Mouse (Mus musculus) 3T3-L1 (cell line): ENCODE measurements around the gene Gimap3.

Experiments used
- DNase-seq: peaks from one replicate; pipeline ENCODE4 v3.0.0-alpha.2; 2015; ENCODE audit warnings: low read depth, low spot score

Gene Gimap3

GRCm38 (mm10) chr6:48770696-48771095, at the start of gene Gimap3:
Gene Gimap3, minus strand, starts transcription at chr6:48770851.
- DNase-seq = no peak

GRCm38 (mm10) chr6:48817815-48818214, 47.2 kb upstream of the Gimap3 start:
- peak; percentile 94 for DNase-seq

- peak; percentile 28 for DNase-seq
These were observed 44.4 kb upstream of the Gimap3 start for GRCm38 (mm10) chr6:48815013-48815412.

- no peak for DNase-seq
These were observed 39.0 kb upstream of the Gimap3 start for GRCm38 (mm10) chr6:48809494-48810219.

- DNase-seq = no peak
These were observed 36.1 kb upstream of the Gimap3 start for GRCm38 (mm10) chr6:48806746-48807145.

GRCm38 (mm10) chr6:48804346-48804745, 33.7 kb upstream of the Gimap3 start:
- DNase-seq = no peak

- no peak for DNase-seq
These were observed 32.9 kb upstream of the Gimap3 start for GRCm38 (mm10) chr6:48803406-48804051.

- no peak for DNase-seq
These were observed 31.2 kb upstream of the Gimap3 start for GRCm38 (mm10) chr6:48801897-48802296.

- DNase-seq = no peak
These were observed 17.2 kb upstream of the Gimap3 start for GRCm38 (mm10) chr6:48787867-48788266.

GRCm38 (mm10) chr6:48785601-48786000, 14.9 kb upstream of the Gimap3 start:
- DNase-seq = no peak

- DNase-seq = peak; percentile 95
These were observed 14.5 kb upstream of the Gimap3 start for GRCm38 (mm10) chr6:48785189-48785588.

- DNase-seq = no peak
These were observed 13.8 kb upstream of the Gimap3 start for GRCm38 (mm10) chr6:48784406-48784805.

- peak; percentile 87 for DNase-seq
These were observed 1.4 kb upstream of the Gimap3 start for GRCm38 (mm10) chr6:48772030-48772429.

GRCm38 (mm10) chr6:48768933-48769332, 1.7 kb downstream of the Gimap3 start:
- no peak for DNase-seq

- DNase-seq = no peak
These were observed 2.3 kb downstream of the Gimap3 start for GRCm38 (mm10) chr6:48768178-48768869.

- DNase-seq = no peak
These were observed 6.2 kb downstream of the Gimap3 start for GRCm38 (mm10) chr6:48764496-48764895.

GRCm38 (mm10) chr6:48763567-48764270, 6.9 kb downstream of the Gimap3 start:
- no peak for DNase-seq

- no peak for DNase-seq
These were observed 23.3 kb downstream of the Gimap3 start for GRCm38 (mm10) chr6:48747091-48747966.

- DNase-seq = peak; percentile 52
These were observed 24.4 kb downstream of the Gimap3 start, which contains the start of gene Gimap5 for GRCm38 (mm10) chr6:48745959-48746889. Gene Gimap5, plus strand, starts transcription at chr6:48746197.

- DNase-seq = no peak
These were observed 25.2 kb downstream of the Gimap3 start for GRCm38 (mm10) chr6:48745490-48745889.
